Mouse (Mus musculus) brain, adult 10 weeks (tissue): ENCODE results near the gene Uba5. TPM values are rescaled to one million over a fixed set of nuclear protein-coding genes. Genes with fewer than 3 reads are reported as not detected.

Experiments
- polyA plus RNA-seq: library from polyadenylated mRNA; stranded (reverse); fragments of 350-450 nt; fragmentation: Illumina TruSeq; extraction: RNeasy Lipid Tissue Mini Kit (QIAGEN cat#74804); gene quantifications from one replicate; pipeline ENCODE4 v1.2.3, GENCODE M21; 2015; ENCODE audit warnings: low read depth, low replicate concordance

Gene Uba5
- 52.3 TPM for polyA plus RNA-seq

DNA sequence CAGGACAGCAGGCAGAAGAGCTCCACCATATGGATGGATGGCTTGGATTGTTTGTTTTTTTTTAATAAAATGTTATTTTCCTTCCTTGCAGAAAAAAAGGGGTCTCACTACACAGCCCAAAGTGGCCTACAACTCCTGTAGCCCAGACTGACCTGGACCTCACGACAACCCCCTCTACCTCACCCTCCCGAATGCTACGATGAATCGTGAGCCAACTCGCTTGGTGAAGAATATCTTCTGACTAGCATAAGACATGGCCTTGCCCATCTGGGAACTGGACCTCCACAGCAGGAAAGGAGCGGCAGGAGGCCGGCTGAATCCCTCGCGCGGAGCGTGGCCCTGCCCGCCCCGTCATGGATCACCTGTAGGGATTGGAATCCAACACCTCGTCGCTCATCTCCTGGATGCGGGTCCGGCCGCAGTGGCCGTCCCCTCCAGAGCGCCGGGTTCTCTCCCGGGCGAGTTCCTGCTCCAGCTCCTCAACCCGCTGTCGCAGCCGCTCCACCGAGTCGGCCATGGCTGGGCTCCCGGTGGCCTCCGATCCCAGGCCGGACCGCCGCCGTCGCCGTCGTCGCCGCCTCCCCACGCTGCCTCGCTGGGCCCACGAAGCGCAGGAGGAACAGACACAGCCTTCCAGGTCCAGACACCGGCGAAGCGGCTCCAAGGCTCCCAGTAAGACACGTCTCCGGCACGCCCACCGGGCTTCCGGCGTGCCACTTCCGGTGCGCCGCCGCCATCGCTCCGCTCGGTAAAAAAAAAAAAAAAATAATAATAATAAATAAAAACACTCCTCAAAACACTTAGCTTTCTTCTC, at the start of gene Uba5:
TSS of gene Uba5 (minus strand) at position 705 of the 814 bp plus-strand sequence.

DNA sequence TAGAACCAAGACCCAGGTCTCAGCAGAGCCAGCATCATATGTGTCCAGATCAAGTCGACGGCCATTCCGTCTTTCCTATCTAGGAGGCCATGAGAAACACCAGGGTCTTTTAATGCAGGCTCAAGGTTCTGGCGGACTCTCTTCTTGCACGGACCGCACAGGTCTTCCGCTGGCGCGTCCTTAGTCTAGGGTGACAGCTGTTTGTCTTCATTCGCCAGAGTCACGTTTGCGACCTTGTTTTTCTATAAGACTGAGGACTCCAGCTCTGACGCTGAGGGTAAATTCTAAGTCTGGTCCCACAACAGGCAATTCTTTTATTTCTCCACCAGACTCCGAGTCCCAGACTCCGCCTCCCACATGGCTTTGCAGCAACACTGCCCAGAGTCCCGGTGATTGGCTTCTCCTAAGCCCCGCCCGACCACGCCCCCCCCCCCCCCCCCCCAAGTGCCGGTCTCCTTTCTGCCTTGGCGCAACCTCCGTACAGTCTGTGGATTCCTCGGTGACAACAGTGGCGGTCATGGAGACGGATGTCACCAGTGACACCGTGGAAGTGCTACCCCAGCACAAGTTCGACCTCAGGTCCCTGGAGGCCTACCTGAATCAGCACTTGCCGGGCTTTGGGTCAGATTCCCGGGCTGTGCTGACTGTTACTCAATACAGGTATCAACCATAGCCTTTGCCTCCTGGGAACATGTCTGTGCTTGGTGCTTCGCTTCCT, 469 bp upstream of the Uba5 start, which contains the start of gene Acad11:
TSS of gene Acad11 (plus strand) at position 134 of the 718 bp plus-strand sequence.

DNA sequence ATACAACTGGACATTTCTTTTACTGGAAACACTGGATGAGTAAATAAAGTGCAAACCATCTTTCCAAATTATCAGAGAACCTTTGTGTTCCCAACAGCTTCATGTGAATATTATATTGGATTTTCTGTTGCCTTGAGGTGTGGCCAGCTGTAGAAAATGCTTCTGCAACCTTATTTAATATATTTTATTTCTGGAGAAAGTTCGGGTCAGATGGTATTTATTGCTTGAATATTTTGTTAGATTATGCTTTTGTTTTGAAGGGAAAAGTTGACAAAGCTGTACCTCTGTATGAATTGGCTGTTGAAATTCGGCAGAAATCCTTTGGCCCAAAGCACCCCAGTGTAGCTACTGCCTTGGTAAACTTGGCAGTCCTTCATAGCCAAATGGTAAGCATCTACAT, 22.6 kb downstream of the Uba5 start, which contains the start of gene Gm28305:
TSS of gene Gm28305 (plus strand) at position 301 of the 400 bp plus-strand sequence.

DNA sequence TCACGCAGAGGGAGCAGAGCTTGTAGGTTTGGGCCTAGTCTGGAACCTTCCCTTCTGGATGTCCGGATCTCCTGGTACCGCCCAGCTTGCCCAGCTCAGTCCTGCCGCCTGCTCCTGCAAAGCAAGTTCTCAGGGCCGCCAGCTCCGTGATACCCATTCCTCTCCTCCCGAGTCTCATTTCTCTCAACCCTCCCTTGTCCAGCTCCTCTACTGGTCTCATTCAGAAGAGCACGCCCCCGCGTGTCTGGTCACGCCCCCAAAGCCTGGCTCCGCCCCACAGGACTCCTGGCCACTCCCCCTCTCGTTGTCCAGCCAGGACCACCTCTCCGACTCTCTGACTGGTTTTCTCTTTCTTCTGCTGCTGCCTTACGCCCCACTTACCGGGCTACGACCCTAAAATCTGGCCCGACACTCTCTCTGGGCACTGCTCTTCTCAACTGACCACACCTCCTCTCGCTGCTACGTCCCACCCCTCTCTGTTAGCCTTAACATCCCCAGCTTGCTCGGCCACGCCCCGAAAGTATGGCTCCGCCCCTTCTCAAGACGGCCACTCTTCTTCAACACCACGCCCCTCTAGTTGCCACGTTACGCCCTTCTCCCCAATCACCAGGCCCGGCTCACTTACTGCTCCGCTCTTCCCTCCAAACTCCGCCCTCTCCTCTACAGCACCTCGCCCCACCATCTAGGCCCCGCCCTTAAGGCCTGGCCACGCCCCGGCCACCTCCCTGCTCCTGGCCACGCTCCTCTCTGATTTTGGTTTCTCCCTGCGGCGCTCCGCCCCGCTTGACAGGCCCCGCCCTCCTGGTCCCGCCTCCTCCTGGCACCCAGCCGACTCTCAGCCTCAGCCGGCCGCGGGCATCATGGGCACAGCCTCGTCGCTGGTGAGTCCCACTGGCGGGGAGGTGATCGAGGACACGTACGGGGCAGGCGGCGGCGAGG, 60.7 kb downstream of the Uba5 start, which contains the start of gene Nphp3:
TSS of gene Nphp3 (plus strand) at position 624 of the 939 bp plus-strand sequence.

Other genes with a start within 250 kb of the Uba5 start
- 4.0 TPM for gene Nphp3, start 60.6 kb downstream of the Uba5 start, polyA plus RNA-seq
- not detected for gene Gm28305, start 22.5 kb downstream of the Uba5 start, polyA plus RNA-seq
- gene Acad11, start 243 bp upstream of the Uba5 start, polyA plus RNA-seq, result 19.3 TPM
- 0.46 TPM for gene Ackr4, start 63.8 kb upstream of the Uba5 start, polyA plus RNA-seq
- 38.2 TPM for gene Dnajc13, start 199.8 kb upstream of the Uba5 start, polyA plus RNA-seq